Mouse (Mus musculus) heart, embryonic 14.5 days (tissue): Measurements from ENCODE around the gene Mesp2. TPM values are rescaled to one million over a fixed set of nuclear protein-coding genes. Genes with fewer than 3 reads are reported as not detected.
A peak's percentile ranks its signal among the peaks of the same experiment; 100 is the strongest.

Experiments
- ATAC-seq: fragments of 200-750 bp; cut with Nextera tagmentation; 2 replicates; pipeline ENCODE4 v1.8.0; 2017; ENCODE audit warnings: low read depth, moderate TSS enrichment; ENCODE audit not compliant: insufficient number of reproducible peaks, insufficient read depth, low FRiP score
- H3K27ac ChIP-seq, 2 experiments: fragments of 200-500 bp in 1 of 2; fragments of 300-500 bp in 1 of 2; sonication (generic) in 1 of 2; replicated peaks in 1 of 2; 2 replicates each; pipeline ENCODE4 v1.5.1; 2012 to 2014; ENCODE audit warnings: low read depth in 2 of 2, low read length in 2 of 2, control low read depth in 1 of 2, mild to moderate bottlenecking in 1 of 2, mixed read lengths in 1 of 2; ENCODE audit not compliant: control insufficient read depth in 1 of 2, insufficient read depth in 1 of 2
- H3K27me3 ChIP-seq: fragments of 300-500 bp; sonication (generic); 2 replicates; pipeline ENCODE4 v1.6.1; 2014; ENCODE audit warnings: mild to moderate bottlenecking, low read length, control low read depth; ENCODE audit not compliant: control insufficient read depth, insufficient read depth
- H3K36me3 ChIP-seq: fragments of 300-500 bp; sonication (generic); 2 replicates; pipeline ENCODE4 v1.6.1; 2014; ENCODE audit warnings: mild to moderate bottlenecking, control low read depth, low read length, mixed read lengths; ENCODE audit not compliant: control insufficient read depth, insufficient read depth
- H3K4me1 ChIP-seq, 2 experiments: fragments of 200-500 bp in 1 of 2; fragments of 300-500 bp in 1 of 2; sonication (generic) in 1 of 2; 2 replicates each; pipeline ENCODE4 v1.6.1; 2012 to 2014; ENCODE audit warnings: low read length in 2 of 2, control low read depth in 1 of 2, mixed read lengths in 1 of 2; ENCODE audit not compliant: control insufficient read depth in 2 of 2, insufficient read depth in 2 of 2
- H3K4me2 ChIP-seq: fragments of 300-500 bp; sonication (generic); 2 replicates; pipeline ENCODE4 v1.6.1; 2014; ENCODE audit warnings: mild to moderate bottlenecking, low read length
- H3K4me3 ChIP-seq, 2 experiments: fragments of 200-500 bp in 1 of 2; fragments of 300-500 bp in 1 of 2; sonication (generic) in 1 of 2; 2 replicates each; pipeline ENCODE4 v1.5.1; 2012 to 2014; ENCODE audit warnings: low read length in 2 of 2, mild to moderate bottlenecking in 2 of 2, control low read depth in 1 of 2, low read depth in 1 of 2, moderate library complexity in 1 of 2; ENCODE audit not compliant: control insufficient read depth in 1 of 2, insufficient read depth in 1 of 2
- H3K9ac ChIP-seq: fragments of 300-500 bp; sonication (generic); 2 replicates; pipeline ENCODE4 v1.6.1; 2014; ENCODE audit warnings: mild to moderate bottlenecking, low read length
- H3K9me3 ChIP-seq: fragments of 300-500 bp; sonication (generic); 2 replicates; pipeline ENCODE4 v1.6.1; 2016; ENCODE audit warnings: low read length, control low read depth; ENCODE audit not compliant: control insufficient read depth
- WGBS: fragments of 180-500 bp; shearing (Covaris S2); extraction: QIAGEN DNeasy Blood & Tissue Kit; methylation state at CpG from one replicate; pipeline ENCODE4 v1.1.7; 2014; 5-methylcytosine and 5-hydroxymethylcytosine counted together
- polyA plus RNA-seq: library from polyadenylated mRNA; unstranded; fragments of >200 nt; fragmentation: Nextera tagmentation; extraction: Ambion mirVana; gene quantifications from 2 replicates; pipeline ENCODE4 v1.2.1, GENCODE M21; 2014

Mesp2 gene
- 0.27 and 0.59 TPM in 2 replicates for polyA plus RNA-seq

GRCm38 (mm10) chr7:79810611-79811506 is at the start of gene Mesp2:
TSS of gene Mesp2 (plus strand) at chr7:79810727.
- Histone ChIP-seq H3K27me3 (peaks cover 22% of the 10 kb centered on the region), H3K9me3 (no peaks in the 10 kb centered on the region), H3K36me3 (no peaks in the 10 kb centered on the region), H3K4me1 (peaks cover 0 to 8% of the 10 kb centered on the region in 2 experiments; a peak in 2 of 4 replicates), H3K4me3 (peak within 1 kb of the TSS; percentile 32 to 40), H3K9ac (peak within 1 kb of the TSS; percentile 67), H3K4me2 (peak within 1 kb of the TSS; percentile 67), H3K27ac (no peak within 1 kb of the TSS)
- ATAC-seq = peak; percentile 26
- 18% methylated on average over 58 of the region's 71 CpGs for WGBS

GRCm38 (mm10) chr7:79761124-79761876 is 49.2 kb upstream of the Mesp2 start:
- Histone ChIP-seq H3K4me1 (no peaks in the 10 kb centered on the region), H3K27me3 (no peaks in the 10 kb centered on the region), H3K4me2 (no peak overlapping the region), H3K9me3 (no peaks in the 10 kb centered on the region), H3K9ac (no peak overlapping the region), H3K4me3 (no peak overlapping the region), H3K36me3 (no peaks in the 10 kb centered on the region), H3K27ac (no peak overlapping the region)
- WGBS = 65% methylated on average over 5 of the region's 5 CpGs
- ATAC-seq = no peak

- WGBS = 75% methylated on average over 8 of the region's 8 CpGs
- Histone ChIP-seq H3K36me3 (no peaks in the 10 kb centered on the region), H3K9ac (no peak overlapping the region), H3K4me1 (no peaks in the 10 kb centered on the region), H3K27me3 (no peaks in the 10 kb centered on the region), H3K27ac (no peak overlapping the region), H3K4me3 (no peak overlapping the region), H3K9me3 (no peaks in the 10 kb centered on the region), H3K4me2 (no peak overlapping the region)
- no peak for ATAC-seq
These were observed 48.4 kb upstream of the Mesp2 start for GRCm38 (mm10) chr7:79762106-79762505.

GRCm38 (mm10) chr7:79765991-79766390 is 44.5 kb upstream of the Mesp2 start:
- peaks cover 2% of the 10 kb centered on the region in 2 experiments; a peak in 3 of 4 replicates for H3K4me1 ChIP-seq
- no peaks in the 10 kb centered on the region for H3K9me3 ChIP-seq
- no peak overlapping the region for H3K4me2 ChIP-seq
- no peaks in the 10 kb centered on the region for H3K36me3 ChIP-seq
- H3K27ac ChIP-seq = no peak overlapping the region
- H3K9ac ChIP-seq = no peak overlapping the region
- H3K27me3 ChIP-seq = no peaks in the 10 kb centered on the region
- 49% methylated on average over 1 of the region's 1 CpGs for WGBS
- H3K4me3 ChIP-seq = no peak overlapping the region
- ATAC-seq = no peak

- ATAC-seq = no peak
- H3K36me3 ChIP-seq = no peaks in the 10 kb centered on the region
These were observed 40.9 kb upstream of the Mesp2 start for GRCm38 (mm10) chr7:79769664-79770063.

GRCm38 (mm10) chr7:79771561-79772512 is 38.7 kb upstream of the Mesp2 start:
- Histone ChIP-seq H3K4me2 (peak overlapping the region; percentile 28), H3K9ac (no peak overlapping the region), H3K36me3 (no peaks in the 10 kb centered on the region), H3K4me3 (no peak overlapping the region), H3K27me3 (no peaks in the 10 kb centered on the region), H3K9me3 (no peaks in the 10 kb centered on the region), H3K27ac (peak overlapping the region; percentile 75 to 88), H3K4me1 (peaks cover 14 to 19% of the 10 kb centered on the region in 2 experiments)
- 25% methylated on average over 15 of the region's 15 CpGs for WGBS
- ATAC-seq = peak; percentile 62; the same call in 1 of the 2 replicates

More at GRCm38 (mm10) chr7:79769664-79770063, 40.9 kb upstream of the Mesp2 start:
- H3K27me3 ChIP-seq = no peaks in the 10 kb centered on the region
- H3K4me2 ChIP-seq = no peak overlapping the region
- no peak overlapping the region for H3K27ac ChIP-seq
- H3K4me3 ChIP-seq = no peak overlapping the region
- H3K9me3 ChIP-seq = no peaks in the 10 kb centered on the region
- H3K9ac ChIP-seq = no peak overlapping the region
- WGBS = 80% methylated on average over 3 of the region's 3 CpGs
- H3K4me1 ChIP-seq = peaks cover 14 to 19% of the 10 kb centered on the region in 2 experiments
